Mouse (Mus musculus) kidney, embryonic 14.5 days (tissue): ENCODE measurements around the gene AI481877. TPM values are rescaled to one million over a fixed set of nuclear protein-coding genes. Genes with fewer than 3 reads are reported as not detected.

Experiments
- polyA plus RNA-seq: library from polyadenylated mRNA; unstranded; fragments of >200 nt; fragmentation: Nextera tagmentation; extraction: Ambion mirVana; gene quantifications from 2 replicates; pipeline ENCODE4 v1.2.1, GENCODE M21; 2014

The AI481877 gene
- polyA plus RNA-seq, 1 experiment from 2014 or later, result not detected

Other genes starting within 250 kb of the AI481877 start
- 25.0 and 51.2 TPM in 2 replicates for gene Ecpas, start 226.2 kb downstream of the AI481877 start, polyA plus RNA-seq
- gene Zkscan16, start 195.4 kb downstream of the AI481877 start, polyA plus RNA-seq, result 0.54 and 1.2 TPM in 2 replicates
- gene Ptgr1, start 151.9 kb downstream of the AI481877 start, polyA plus RNA-seq, result 25.3 and 29.2 TPM in 2 replicates
- gene Dnajc25, start 143.9 kb downstream of the AI481877 start, polyA plus RNA-seq, result 12.5 and 14.0 TPM in 2 replicates
- 10.8 and 14.6 TPM in 2 replicates for gene Gm20503, start 135.8 kb downstream of the AI481877 start, polyA plus RNA-seq
- 113 and 148 TPM in 2 replicates for gene Gng10, start 103.9 kb downstream of the AI481877 start, polyA plus RNA-seq
- 12.7 and 16.0 TPM in 2 replicates for gene Ugcg, start 50.3 kb upstream of the AI481877 start, polyA plus RNA-seq